Mouse (Mus musculus) midbrain, embryonic 16.5 days (tissue): ENCODE data around the gene Hltf. TPM values are rescaled to one million over a fixed set of nuclear protein-coding genes. Genes with fewer than 3 reads are reported as not detected.
"Not testable (repeated sequence)": the region's sequence is repeated elsewhere in the genome, so short reads cannot be mapped to it uniquely, and the experiment has no call there.

ENCODE experiments used
- ATAC-seq: fragments of 200-750 bp; cut with Nextera tagmentation; 2 replicates; pipeline ENCODE4 v1.8.0; 2017; ENCODE audit warnings: moderate TSS enrichment
- H3K27ac ChIP-seq: fragments of 300-500 bp; sonication (generic); 2 replicates; pipeline ENCODE4 v1.5.1; 2014; ENCODE audit warnings: mild to moderate bottlenecking, low read length, mixed read lengths
- H3K27me3 ChIP-seq: fragments of 300-500 bp; sonication (generic); 2 replicates; pipeline ENCODE4 v1.6.1; 2014; ENCODE audit warnings: low read depth, low read length, mixed read lengths; ENCODE audit not compliant: control insufficient read depth, insufficient read depth
- H3K36me3 ChIP-seq: fragments of 300-500 bp; sonication (generic); 2 replicates; pipeline ENCODE4 v1.6.1; 2014; ENCODE audit warnings: mild to moderate bottlenecking, low read length, moderate library complexity, mixed read lengths; ENCODE audit not compliant: control insufficient read depth, insufficient read depth
- H3K4me1 ChIP-seq: fragments of 300-500 bp; sonication (generic); 2 replicates; pipeline ENCODE4 v1.6.1; 2014; ENCODE audit warnings: mild to moderate bottlenecking, low read length, mixed read lengths; ENCODE audit not compliant: control insufficient read depth, insufficient read depth
- H3K4me2 ChIP-seq: fragments of 300-500 bp; sonication (generic); 2 replicates; pipeline ENCODE4 v1.6.1; 2014; ENCODE audit warnings: mild to moderate bottlenecking, low read length, mixed read lengths
- H3K4me3 ChIP-seq: fragments of 300-500 bp; sonication (generic); 2 replicates; pipeline ENCODE4 v1.5.1; 2014; ENCODE audit warnings: low read depth, mild to moderate bottlenecking, low read length, moderate library complexity, mixed read lengths
- H3K9ac ChIP-seq: fragments of 300-500 bp; sonication (generic); 2 replicates; pipeline ENCODE4 v1.6.1; 2014; ENCODE audit warnings: low read depth, low read length, mixed read lengths
- H3K9me3 ChIP-seq: fragments of 300-500 bp; sonication (generic); replicated peaks from 2 replicates; pipeline ENCODE4 v1.6.1; 2014; ENCODE audit warnings: mild to moderate bottlenecking, low read length, mixed read lengths; ENCODE audit not compliant: control insufficient read depth, poor library complexity, severe bottlenecking
- WGBS: fragments of 180-500 bp; shearing (Covaris S2); extraction: QIAGEN DNeasy Blood & Tissue Kit; methylation state at CpG from one replicate; pipeline ENCODE4 v1.1.7; 2014; 5-methylcytosine and 5-hydroxymethylcytosine counted together
- polyA plus RNA-seq: library from polyadenylated mRNA; unstranded; fragments of >200 nt; fragmentation: Nextera tagmentation; extraction: Ambion mirVana; gene quantifications from 2 replicates; pipeline ENCODE4 v1.2.1, GENCODE M21; 2015

The Hltf gene
- polyA plus RNA-seq, 1 experiment from 2014 or later: 15.3 TPM

GRCm38 (mm10) chr3:20121582-20121981, 64.0 kb downstream of the Hltf start:
- not testable (repeated sequence) for H3K9me3 ChIP-seq, ATAC-seq, H3K4me2 ChIP-seq, H3K4me3 ChIP-seq, H3K27ac ChIP-seq, H3K4me1 ChIP-seq, H3K27me3 ChIP-seq, H3K9ac ChIP-seq, H3K36me3 ChIP-seq
- 90% methylated on average over 5 of the region's 5 CpGs for WGBS

- Histone ChIP-seq H3K4me1 (no peaks in the 10 kb centered on the region), H3K27ac (no peak overlapping the region), H3K27me3 (no peaks in the 10 kb centered on the region), H3K9ac (no peak overlapping the region), H3K9me3 (no peaks in the 10 kb centered on the region), H3K36me3 (peaks cover 6% of the 10 kb centered on the region), H3K4me3 (no peak overlapping the region), H3K4me2 (no peak overlapping the region)
- WGBS: 92% methylated on average over 5 of the region's 5 CpGs
- no peak for ATAC-seq
These were observed 68.0 kb downstream of the Hltf start for GRCm38 (mm10) chr3:20125604-20126003.

- Histone ChIP-seq H3K4me3 (no peak overlapping the region), H3K4me2 (no peak overlapping the region), H3K4me1 (no peaks in the 10 kb centered on the region), H3K27me3 (no peaks in the 10 kb centered on the region), H3K36me3 (peaks cover 6% of the 10 kb centered on the region), H3K9ac (no peak overlapping the region), H3K9me3 (no peaks in the 10 kb centered on the region), H3K27ac (no peak overlapping the region)
- 55% methylated on average over 2 of the region's 2 CpGs for WGBS
- no peak for ATAC-seq
These were observed 69.5 kb downstream of the Hltf start for GRCm38 (mm10) chr3:20127047-20127595.

- H3K4me3 ChIP-seq: no peak overlapping the region
- WGBS: 94% methylated on average over 5 of the region's 5 CpGs
These were observed 71.9 kb downstream of the Hltf start for GRCm38 (mm10) chr3:20129491-20129890.

GRCm38 (mm10) chr3:20130456-20131349, 73.1 kb downstream of the Hltf start:
- Histone ChIP-seq H3K4me1 (no peaks in the 10 kb centered on the region), H3K9ac (no peak overlapping the region), H3K4me2 (no peak overlapping the region), H3K36me3 (peaks cover 3% of the 10 kb centered on the region; the same call in 1 of the 2 replicates), H3K9me3 (no peaks in the 10 kb centered on the region), H3K27me3 (no peaks in the 10 kb centered on the region), H3K27ac (no peak overlapping the region), H3K4me3 (no peak overlapping the region)
- WGBS: 94% methylated on average over 8 of the region's 8 CpGs
- ATAC-seq: 0 out of 2 replicates have a peak, but pooled peaks have one; percentile 14

More at GRCm38 (mm10) chr3:20129491-20129890, 71.9 kb downstream of the Hltf start:
- H3K36me3 ChIP-seq: peaks cover 1% of the 10 kb centered on the region; the same call in 1 of the 2 replicates
- no peaks in the 10 kb centered on the region for H3K9me3 ChIP-seq
- no peak overlapping the region for H3K27ac ChIP-seq
- no peak overlapping the region for H3K4me2 ChIP-seq
- no peaks in the 10 kb centered on the region for H3K4me1 ChIP-seq
- H3K9ac ChIP-seq: no peak overlapping the region
- H3K27me3 ChIP-seq: no peaks in the 10 kb centered on the region
- no peak for ATAC-seq

GRCm38 (mm10) chr3:20131350-20131720, 73.7 kb downstream of the Hltf start:
- H3K27ac ChIP-seq: no peak overlapping the region
- 96% methylated on average over 2 of the region's 2 CpGs for WGBS
- H3K36me3 ChIP-seq: peaks cover 3% of the 10 kb centered on the region; the same call in 1 of the 2 replicates
- ATAC-seq: no peak
- no peaks in the 10 kb centered on the region for H3K4me1 ChIP-seq
- H3K4me2 ChIP-seq: no peak overlapping the region
- no peak overlapping the region for H3K4me3 ChIP-seq
- H3K9ac ChIP-seq: no peak overlapping the region
- no peaks in the 10 kb centered on the region for H3K9me3 ChIP-seq
- no peaks in the 10 kb centered on the region for H3K27me3 ChIP-seq

- ATAC-seq: no peak
- H3K9ac ChIP-seq: no peak overlapping the region
- H3K27ac ChIP-seq: no peak overlapping the region
- 93% methylated on average over 1 of the region's 1 CpGs for WGBS
- no peak overlapping the region for H3K4me3 ChIP-seq
- no peaks in the 10 kb centered on the region for H3K4me1 ChIP-seq
- H3K9me3 ChIP-seq: no peaks in the 10 kb centered on the region
- no peak overlapping the region for H3K4me2 ChIP-seq
- H3K27me3 ChIP-seq: no peaks in the 10 kb centered on the region
- peaks cover 3% of the 10 kb centered on the region; the same call in 1 of the 2 replicates for H3K36me3 ChIP-seq
These were observed 75.1 kb downstream of the Hltf start for GRCm38 (mm10) chr3:20132731-20133130.

GRCm38 (mm10) chr3:20133745-20134144, 76.1 kb downstream of the Hltf start:
- Histone ChIP-seq H3K36me3 (peaks cover 3% of the 10 kb centered on the region; the same call in 1 of the 2 replicates), H3K9me3 (no peaks in the 10 kb centered on the region), H3K4me2 (no peak overlapping the region), H3K27ac (no peak overlapping the region), H3K4me3 (no peak overlapping the region), H3K4me1 (no peaks in the 10 kb centered on the region), H3K27me3 (no peaks in the 10 kb centered on the region), H3K9ac (no peak overlapping the region)
- ATAC-seq: no peak
- 97% methylated on average over 1 of the region's 1 CpGs for WGBS

- Histone ChIP-seq H3K36me3 (peaks cover 3% of the 10 kb centered on the region; the same call in 1 of the 2 replicates), H3K27me3 (no peaks in the 10 kb centered on the region), H3K4me2 (no peak overlapping the region), H3K4me1 (no peaks in the 10 kb centered on the region), H3K27ac (no peak overlapping the region), H3K9me3 (no peaks in the 10 kb centered on the region), H3K9ac (no peak overlapping the region), H3K4me3 (no peak overlapping the region)
- WGBS: 87% methylated on average over 3 of the region's 3 CpGs
- ATAC-seq: no peak
These were observed 76.9 kb downstream of the Hltf start for GRCm38 (mm10) chr3:20134545-20134944.
